Mouse (Mus musculus) G1E (cell line): Measurements from ENCODE around the gene Frrs1. TPM values are rescaled to one million over a fixed set of nuclear protein-coding genes. Genes with fewer than 3 reads are reported as not detected.

Experiments used
- ATAC-seq: 2 replicates; pipeline ENCODE4 v1.8.0; 2016; ENCODE audit warnings: mild to moderate bottlenecking; ENCODE audit not compliant: insufficient number of reproducible peaks, poor library complexity, low FRiP score, severe bottlenecking; ENCODE audit errors: extremely low read depth
- DNase-seq: peaks from one replicate; pipeline ENCODE4 v3.0.0; 2012; ENCODE audit warnings: low spot score
- H3K27me3 ChIP-seq: 2 replicates; pipeline ENCODE4 v1.6.1; 2012; ENCODE audit warnings: mild to moderate bottlenecking, low read length, inconsistent platforms; ENCODE audit not compliant: insufficient read depth
- H3K36me3 ChIP-seq: replicated peaks from 2 replicates; pipeline ENCODE3; 2012; ENCODE audit warnings: mild to moderate bottlenecking, inconsistent platforms
- H3K4me1 ChIP-seq: 2 replicates; pipeline ENCODE4 v1.6.1; 2012; ENCODE audit warnings: low read depth, low read length, inconsistent platforms, mixed read lengths; ENCODE audit not compliant: insufficient read depth
- H3K4me3 ChIP-seq: 2 replicates; pipeline ENCODE4 v1.5.1; 2012; ENCODE audit warnings: low read depth, mild to moderate bottlenecking, inconsistent platforms, low read length, moderate library complexity, mixed read lengths
- H3K9me3 ChIP-seq: replicated peaks from 2 replicates; pipeline ENCODE4 v1.6.1; 2012; ENCODE audit warnings: inconsistent platforms
- CTCF ChIP-seq: IDR thresholded peaks from 2 replicates; pipeline ENCODE4 v1.5.1; 2012; ENCODE audit warnings: low read depth, low read length, inconsistent platforms, mixed read lengths
- GATA1 ChIP-seq: IDR thresholded peaks from 2 replicates; pipeline ENCODE4 v1.6.1; 2012; ENCODE audit warnings: borderline replicate concordance, low read length, inconsistent platforms, mixed read lengths
- GATA2 ChIP-seq: IDR thresholded peaks from 2 replicates; pipeline ENCODE4 v1.6.1; 2012; ENCODE audit warnings: low read depth, low read length, inconsistent platforms, borderline replicate concordance
- POLR2AphosphoS5 ChIP-seq: IDR thresholded peaks from 2 replicates; pipeline ENCODE4 v1.6.1; 2012; ENCODE audit warnings: low read depth, low read length, inconsistent platforms; ENCODE audit not compliant: insufficient replicate concordance
- TAL1 ChIP-seq: conservative IDR thresholded peaks from 2 replicates; pipeline ENCODE4 v1.6.1; 2012; ENCODE audit warnings: low read depth, low read length, inconsistent platforms, mixed read lengths
- polyA plus RNA-seq: library from polyadenylated mRNA; stranded (reverse); fragments of >175 nt; gene quantifications from 2 replicates; pipeline ENCODE4 v1.2.3, GENCODE M21; 2012
- total RNA-seq, 2 experiments: library from RNA; stranded (forward) in 1 of 2; stranded (reverse) in 1 of 2; fragments of 200-1000 nt in 1 of 2; fragments of >200 nt in 1 of 2; fragmentation: Nextera tagmentation in 1 of 2; gene quantifications; 2 replicates each; pipeline ENCODE4 v1.2.3; 2014 to 2017

Frrs1 gene
- total and polyA plus RNA-seq, 3 experiments, result 26.1 to 105 (median 37.1) TPM

DNA sequence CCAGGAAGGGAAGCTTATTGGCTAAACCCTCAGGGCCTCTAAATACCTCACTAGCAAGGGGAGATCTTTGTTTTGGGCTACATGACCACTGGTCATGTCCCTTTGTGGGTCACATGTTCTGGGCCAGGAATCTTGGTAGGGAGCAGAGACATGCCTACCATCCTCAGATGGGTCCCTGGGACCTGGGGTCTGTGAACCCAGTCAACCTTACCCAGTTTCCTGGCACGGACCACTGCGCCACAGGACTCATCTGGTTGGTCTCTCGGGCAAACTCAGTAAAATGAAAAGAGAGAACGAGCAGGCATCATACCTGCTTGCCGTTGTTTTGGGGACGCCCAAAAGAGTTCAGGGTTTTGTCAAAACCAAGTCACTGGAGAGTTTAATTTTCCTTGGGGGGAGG, 25.0 kb upstream of the Frrs1 start:
- Histone ChIP-seq H3K4me1 (peaks cover 31% of the 10 kb centered on the region), H3K27me3 (0 out of 2 replicates have a peak, but pooled peaks cover 2% of the 10 kb centered on the region), H3K36me3 (no peaks in the 10 kb centered on the region), H3K4me3 (no peak overlapping the region), H3K9me3 (no peaks in the 10 kb centered on the region)
- TF ChIP-seq GATA2, result no peak
- no peak for TF ChIP-seq POLR2AphosphoS5
- no peak for TF ChIP-seq TAL1
- no peak for TF ChIP-seq CTCF
- TF ChIP-seq GATA1, result no peak
- no peak for DNase-seq
- no peak for ATAC-seq

DNA sequence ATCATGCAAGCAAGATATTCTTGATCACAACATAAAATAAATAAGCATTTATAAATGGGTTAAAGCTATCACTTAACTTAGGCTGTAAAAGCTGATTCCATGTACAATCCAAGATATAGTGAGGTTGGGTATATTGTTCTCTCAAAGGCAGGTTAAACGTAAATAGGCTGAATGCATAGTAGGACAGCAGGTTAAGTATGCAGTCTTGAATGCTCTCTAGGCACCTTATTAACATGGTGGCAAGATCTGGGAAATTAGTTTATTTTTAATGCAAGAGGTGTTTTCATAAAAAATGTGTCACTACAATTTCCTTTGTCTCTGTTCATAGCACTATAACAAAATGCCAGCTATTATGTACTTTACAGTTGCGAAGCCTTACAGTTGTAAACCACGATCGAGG, 23.9 kb upstream of the Frrs1 start:
- DNase-seq (no peak), ATAC-seq (no peak)
- H3K4me1 ChIP-seq, result peaks cover 28% of the 10 kb centered on the region
- no peak overlapping the region for H3K4me3 ChIP-seq
- H3K9me3 ChIP-seq, result no peaks in the 10 kb centered on the region
- H3K36me3 ChIP-seq, result no peaks in the 10 kb centered on the region
- no peaks in the 10 kb centered on the region for H3K27me3 ChIP-seq
- TF ChIP-seq TAL1, result no peak
- TF ChIP-seq POLR2AphosphoS5, result no peak
- no peak for TF ChIP-seq CTCF
- TF ChIP-seq GATA2, result no peak

DNA sequence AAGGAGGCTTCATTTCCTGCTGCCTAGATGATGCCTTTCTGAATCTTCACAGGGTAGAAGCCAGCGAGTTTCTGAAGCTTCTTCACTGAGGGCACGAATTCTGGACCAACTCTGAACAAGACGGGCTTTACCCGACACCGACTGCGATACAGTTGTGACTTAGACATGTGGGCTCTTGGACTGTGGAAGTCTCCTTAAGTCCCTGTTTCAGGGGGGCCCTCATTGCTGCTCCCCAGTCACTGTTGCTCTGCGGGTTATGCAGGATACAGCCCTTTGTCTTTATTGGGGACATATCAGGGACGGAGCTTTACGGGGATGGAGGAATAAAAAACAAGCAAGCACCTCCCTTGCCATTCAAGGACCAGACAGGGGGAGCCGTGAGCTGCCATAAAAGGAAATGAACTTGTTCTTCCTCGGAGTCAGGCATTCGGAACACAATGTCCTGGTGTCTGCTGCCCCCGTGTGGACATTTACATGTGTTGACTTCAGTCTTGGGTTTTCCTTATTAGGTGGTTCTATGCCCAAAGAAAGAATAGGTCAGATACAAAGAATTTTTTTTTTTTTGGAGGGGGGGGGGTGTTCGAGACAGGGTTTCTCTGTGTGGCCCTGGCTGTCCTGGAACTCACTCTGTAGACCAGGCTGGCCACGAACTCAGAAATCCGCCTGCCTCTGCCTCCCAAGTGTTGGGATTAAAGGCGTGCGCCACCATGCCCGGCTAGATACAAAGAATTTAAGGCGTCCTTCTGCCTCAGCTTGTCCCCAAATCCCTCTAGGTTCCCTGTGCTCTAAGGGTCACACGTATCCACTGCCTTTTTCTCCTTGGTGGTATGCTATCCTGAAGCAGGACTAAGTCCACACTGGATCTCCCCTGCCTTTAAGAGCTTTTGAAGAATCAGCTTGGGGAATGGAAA, 23.2 kb upstream of the Frrs1 start:
- Histone ChIP-seq H3K4me1 (peaks cover 28% of the 10 kb centered on the region), H3K36me3 (no peaks in the 10 kb centered on the region), H3K27me3 (no peaks in the 10 kb centered on the region), H3K4me3 (peak overlapping the region; percentile 56; the same call in 1 of the 2 replicates), H3K9me3 (no peaks in the 10 kb centered on the region)
- ATAC-seq (peak; percentile 79), DNase-seq (peak; percentile 50)
- no peak for TF ChIP-seq GATA2
- peak; percentile 40 for TF ChIP-seq CTCF

DNA sequence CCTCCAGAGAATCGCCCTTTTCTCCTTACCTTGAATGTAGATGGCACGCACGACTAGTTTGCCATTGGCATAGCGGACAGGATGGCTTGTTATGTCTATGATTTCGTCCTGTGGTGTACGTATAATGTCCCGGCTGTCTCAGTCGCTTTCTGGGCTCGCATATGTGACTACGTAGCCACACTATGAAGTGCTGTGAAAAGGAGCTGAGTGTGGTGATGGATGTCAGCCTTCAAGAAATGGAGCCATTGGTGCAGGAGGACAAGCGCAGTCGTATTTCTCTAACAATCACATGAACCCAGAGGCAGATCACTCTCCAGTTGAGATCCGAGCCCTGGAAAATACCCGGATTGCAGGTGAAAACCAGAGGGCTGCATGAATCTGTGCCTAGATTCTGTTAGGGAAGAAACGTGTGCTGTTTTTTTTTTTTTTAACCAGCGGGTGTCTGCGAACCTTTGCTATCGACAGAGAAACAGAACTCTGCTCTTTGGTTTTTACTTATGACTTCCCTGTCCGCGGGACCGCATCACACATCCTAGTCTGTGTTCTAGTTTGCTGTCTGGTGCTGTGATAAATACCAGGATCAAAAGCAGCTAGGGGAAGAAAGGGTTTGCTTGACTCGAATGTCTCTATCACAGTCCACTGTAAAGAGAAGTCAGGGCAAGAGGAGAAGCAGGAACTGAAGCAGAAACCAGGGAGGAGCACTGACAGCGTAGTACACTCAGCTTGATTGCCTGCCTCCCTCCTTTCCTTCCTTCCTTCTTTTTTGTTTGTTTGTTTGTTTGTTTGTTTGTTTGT, 22.4 kb upstream of the Frrs1 start:
- TF ChIP-seq GATA2, result no peak
- TF ChIP-seq POLR2AphosphoS5, result no peak
- TF ChIP-seq GATA1, result no peak
- TF ChIP-seq TAL1, result no peak
- TF ChIP-seq CTCF, result no peak
- Histone ChIP-seq H3K27me3 (no peaks in the 10 kb centered on the region), H3K4me1 (peaks cover 28% of the 10 kb centered on the region), H3K9me3 (no peaks in the 10 kb centered on the region), H3K36me3 (no peaks in the 10 kb centered on the region), H3K4me3 (no peak overlapping the region)
- DNase-seq (no peak), ATAC-seq (no peak)

DNA sequence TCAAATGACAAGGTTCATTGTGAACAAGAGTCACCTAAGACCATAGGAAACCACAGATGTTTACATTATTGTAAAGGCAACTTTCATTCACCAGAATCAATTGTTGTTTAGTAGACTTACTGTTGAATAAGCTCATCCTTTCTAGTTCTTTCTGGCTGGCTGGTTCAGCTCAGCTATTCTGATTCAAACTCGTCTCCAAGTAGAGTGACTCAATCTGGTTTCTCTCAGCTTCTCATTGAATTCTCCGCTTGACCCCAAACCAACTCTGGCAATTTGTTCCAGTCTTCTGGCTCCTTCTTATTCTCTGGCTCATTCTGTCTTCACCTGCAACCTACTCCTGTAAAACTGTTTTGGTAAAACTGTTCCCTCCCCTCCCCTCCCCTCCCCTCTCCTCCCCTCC, 18.0 kb upstream of the Frrs1 start:
- 0 out of 2 replicates have a peak, but pooled peaks cover 2% of the 10 kb centered on the region for H3K9me3 ChIP-seq
- peaks cover 28% of the 10 kb centered on the region for H3K4me1 ChIP-seq
- ATAC-seq (no peak), DNase-seq (no peak)
- no peaks in the 10 kb centered on the region for H3K27me3 ChIP-seq
- H3K4me3 ChIP-seq, result no peak overlapping the region
- TF ChIP-seq TAL1, result no peak
- no peak for TF ChIP-seq GATA1
- no peak for TF ChIP-seq CTCF
- TF ChIP-seq GATA2, result no peak
- no peak for TF ChIP-seq POLR2AphosphoS5
- H3K36me3 ChIP-seq, result no peaks in the 10 kb centered on the region

DNA sequence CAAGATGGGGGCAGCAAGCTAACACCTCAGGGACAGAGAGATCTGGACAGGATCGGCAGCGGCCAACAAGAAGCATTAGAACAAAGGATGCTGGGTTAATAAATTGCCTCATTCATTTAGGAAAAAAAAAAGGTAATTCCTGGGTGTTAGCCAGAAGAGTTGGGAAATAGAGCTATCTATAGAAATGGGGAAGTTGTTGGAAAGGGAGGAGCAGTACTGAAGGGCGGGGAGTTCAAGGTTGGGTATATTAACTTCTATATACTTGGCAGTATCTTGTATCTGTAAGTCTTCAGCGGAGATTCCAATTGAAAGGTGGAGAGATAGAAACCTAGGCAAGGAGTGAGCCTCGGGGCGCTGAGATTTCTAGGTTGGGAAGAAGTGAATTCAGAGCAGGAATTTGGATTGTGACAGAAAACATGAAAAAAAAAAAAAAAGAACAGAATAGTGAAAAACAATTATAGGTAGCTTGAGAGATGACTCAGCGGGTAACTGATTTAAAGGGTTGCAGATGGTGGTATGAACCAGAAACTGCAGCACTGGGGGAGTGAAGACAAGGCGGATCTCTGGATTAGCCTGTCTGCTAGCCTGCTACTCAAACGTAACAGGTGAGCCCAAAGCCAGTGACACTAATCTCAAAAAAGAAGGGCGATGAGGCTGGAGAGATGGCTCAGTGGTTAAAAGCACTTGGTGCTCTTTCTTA, 14.2 kb upstream of the Frrs1 start:
- Histone ChIP-seq H3K4me3 (no peak overlapping the region; the same call in 1 of the 2 replicates), H3K4me1 (peaks cover 51% of the 10 kb centered on the region), H3K27me3 (no peaks in the 10 kb centered on the region), H3K36me3 (no peaks in the 10 kb centered on the region), H3K9me3 (0 out of 2 replicates have a peak, but pooled peaks cover 2% of the 10 kb centered on the region)
- DNase-seq, result no peak
- ATAC-seq, result no peak
- TF ChIP-seq CTCF, result no peak
- no peak for TF ChIP-seq GATA1
